Mouse (Mus musculus): ENCODE data around the gene Cttn. TPM values are rescaled to one million over a fixed set of nuclear protein-coding genes. Genes with fewer than 3 reads are reported as not detected.

The Cttn gene
- 100 to 1,000 TPM; 105 to 109 TPM for total RNA-seq (2021)
- long read RNA-seq, experiment 1, transcript Cttn-201 (17 exons, 2,913 nt): major isoform, 149 of 313 reads
- long read RNA-seq, experiment 1, transcript Cttn-202 (18 exons, 3,286 nt): minor isoform, 83 of 313 reads
- long read RNA-seq, experiment 1, partial matches to known transcripts: 59 of 313 reads
- long read RNA-seq, experiment 1, other reads (novel, unspliced or antisense): 22 of 313 reads
- long read RNA-seq, experiment 2, transcript Cttn-201 (17 exons, 2,913 nt): major isoform, 71 of 189 reads
- long read RNA-seq, experiment 2, transcript Cttn-202 (18 exons, 3,286 nt): minor isoform, 51 of 189 reads
- long read RNA-seq, experiment 2, partial matches to known transcripts: 12 of 189 reads
- long read RNA-seq, experiment 2, other reads (novel, unspliced or antisense): 55 of 189 reads

DNA sequence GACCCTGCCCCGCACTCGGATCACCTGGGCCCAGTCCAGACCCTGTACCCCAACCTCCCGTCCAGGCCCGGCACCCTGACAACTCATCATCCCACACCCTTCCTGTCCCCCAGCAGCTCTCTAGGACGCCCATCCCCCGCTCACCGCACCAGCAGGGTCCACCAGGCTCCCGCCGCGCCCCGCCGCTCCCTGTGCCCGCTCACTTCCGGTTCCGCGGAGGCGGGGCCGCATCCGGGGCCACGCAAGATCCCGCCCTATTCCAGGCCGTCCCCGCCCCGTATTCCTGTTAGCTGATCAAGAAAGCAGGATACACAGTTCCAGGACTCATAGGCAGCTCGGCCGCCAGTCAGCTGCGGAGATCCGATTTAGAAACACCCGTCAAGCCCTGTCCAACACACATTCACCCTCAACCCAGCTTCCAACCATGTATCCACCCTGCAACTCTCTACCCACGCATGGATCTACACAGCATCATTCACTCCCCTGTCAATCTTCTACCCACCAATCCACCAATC lies at the start of gene Cttn:
TSS of gene Cttn (minus strand) at position 465 of the 515 bp plus-strand sequence.
- DNase-seq: peak; percentile 96

DNA sequence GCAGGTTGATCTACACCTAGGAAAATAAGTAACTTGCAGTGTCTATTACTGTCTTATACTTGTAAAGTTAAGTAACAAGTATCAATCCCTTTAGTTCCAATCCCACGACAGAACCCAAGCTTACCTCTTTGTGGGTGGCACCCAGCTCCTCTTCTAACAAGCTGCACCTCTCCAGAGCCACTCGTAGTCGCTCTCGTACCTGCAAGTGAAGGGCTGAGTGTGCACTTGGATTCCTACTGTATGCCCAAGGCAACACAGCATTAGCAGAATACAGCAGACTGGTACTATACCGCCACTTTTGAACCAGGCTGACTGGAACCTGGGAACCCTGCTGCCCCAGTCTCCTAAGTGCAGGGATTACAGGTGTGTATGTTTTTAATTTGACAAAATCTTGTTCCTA lies 49.0 kb upstream of the Cttn start:
- no peak for DNase-seq

DNA sequence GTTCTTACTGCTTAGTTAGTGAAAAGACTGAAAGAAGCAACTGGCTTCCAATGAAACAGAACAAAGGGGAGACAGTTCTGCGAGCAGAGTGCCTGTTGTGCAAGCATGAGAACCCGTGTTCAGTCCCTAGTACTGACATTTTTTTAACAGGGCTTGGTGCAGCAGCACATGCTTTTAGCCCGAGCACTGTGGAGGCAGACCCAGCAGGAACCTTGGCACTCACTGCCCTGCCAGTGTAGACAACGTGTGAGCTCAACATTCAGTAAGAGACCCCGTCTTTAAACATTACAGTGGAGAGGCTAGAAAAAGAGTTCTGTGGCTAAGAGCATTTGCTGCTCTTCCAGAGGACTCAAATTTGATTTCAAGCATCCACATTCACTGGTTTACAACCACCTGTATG lies 45.9 kb upstream of the Cttn start:
- DNase-seq: no peak

DNA sequence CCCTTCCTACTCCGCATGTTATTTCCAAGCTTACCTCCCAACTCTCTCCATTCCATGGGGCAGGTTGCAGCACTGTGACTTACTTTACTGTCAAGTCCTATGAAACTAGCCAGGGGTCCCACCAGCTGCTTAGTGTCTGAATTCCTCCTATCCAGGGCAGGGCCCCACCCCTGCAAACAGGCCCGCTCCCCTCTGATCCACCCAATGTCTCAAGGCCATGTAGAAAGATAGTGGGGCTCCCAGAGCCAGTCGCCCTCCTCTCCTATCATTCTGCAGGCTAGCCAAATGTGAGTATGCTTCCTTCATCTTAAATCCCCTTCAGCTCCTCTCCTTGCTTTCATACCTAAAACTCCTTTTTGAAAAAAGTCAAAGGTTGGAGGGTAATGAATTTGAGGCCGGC lies 38.3 kb upstream of the Cttn start:
- no peak for DNase-seq

DNA sequence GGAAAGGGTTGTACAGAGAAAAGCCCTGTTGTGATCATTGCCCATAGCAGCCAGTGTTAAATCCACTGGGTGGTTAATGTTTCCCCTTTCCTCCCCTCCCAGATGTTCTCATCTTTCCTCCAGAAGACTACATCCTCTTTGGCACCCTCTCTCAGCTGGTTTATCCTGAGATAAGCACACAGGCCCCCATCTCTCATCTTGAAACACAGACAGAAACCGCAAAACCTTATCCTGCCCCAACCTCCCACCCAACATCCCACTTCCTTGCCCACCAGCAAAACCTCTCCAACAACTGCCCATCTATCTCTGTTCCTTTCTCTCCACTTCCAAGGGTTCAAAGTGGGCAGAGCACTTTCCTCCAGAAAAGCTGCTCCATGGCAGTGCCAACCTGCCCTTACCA lies 36.0 kb upstream of the Cttn start:
- no peak for DNase-seq

DNA sequence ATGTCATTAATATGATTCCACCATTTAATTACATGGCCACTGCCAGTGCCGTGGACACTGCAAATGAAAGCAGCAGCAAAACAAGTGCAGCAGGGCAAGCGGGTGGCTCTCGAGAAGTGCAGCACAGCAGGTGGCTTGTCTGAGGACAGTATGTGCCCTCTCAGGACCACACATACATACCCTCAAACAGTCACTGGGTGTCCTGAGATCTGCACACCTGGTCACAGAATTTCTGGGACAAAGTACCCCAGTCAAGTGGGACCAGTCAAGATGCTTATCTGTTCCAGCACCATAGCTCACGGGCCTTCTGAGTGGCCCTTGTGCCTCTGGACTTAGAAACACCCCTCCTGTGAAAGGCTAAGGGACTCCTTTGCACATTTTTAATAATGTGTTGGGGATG lies 33.1 kb upstream of the Cttn start:
- no peak for DNase-seq

DNA sequence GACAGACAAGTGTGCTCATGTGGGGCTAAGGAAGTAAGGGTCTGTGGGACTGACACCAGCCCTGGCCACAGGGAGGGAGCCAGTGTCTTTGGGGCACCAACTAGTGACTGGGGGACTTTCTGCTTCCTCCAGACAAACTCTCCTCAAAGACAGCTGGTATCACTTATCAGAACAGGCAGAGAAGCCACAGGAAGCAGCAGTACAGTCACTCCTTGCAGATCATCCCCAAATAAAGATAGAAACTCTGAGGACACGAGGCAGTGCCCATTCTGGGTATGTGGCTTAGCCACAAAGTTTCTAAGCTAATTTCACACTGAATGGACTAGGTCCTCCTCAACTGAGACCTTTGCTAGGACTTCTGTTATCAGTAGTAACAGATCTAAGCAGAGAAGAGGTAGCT lies 22.1 kb upstream of the Cttn start:
- no peak for DNase-seq

DNA sequence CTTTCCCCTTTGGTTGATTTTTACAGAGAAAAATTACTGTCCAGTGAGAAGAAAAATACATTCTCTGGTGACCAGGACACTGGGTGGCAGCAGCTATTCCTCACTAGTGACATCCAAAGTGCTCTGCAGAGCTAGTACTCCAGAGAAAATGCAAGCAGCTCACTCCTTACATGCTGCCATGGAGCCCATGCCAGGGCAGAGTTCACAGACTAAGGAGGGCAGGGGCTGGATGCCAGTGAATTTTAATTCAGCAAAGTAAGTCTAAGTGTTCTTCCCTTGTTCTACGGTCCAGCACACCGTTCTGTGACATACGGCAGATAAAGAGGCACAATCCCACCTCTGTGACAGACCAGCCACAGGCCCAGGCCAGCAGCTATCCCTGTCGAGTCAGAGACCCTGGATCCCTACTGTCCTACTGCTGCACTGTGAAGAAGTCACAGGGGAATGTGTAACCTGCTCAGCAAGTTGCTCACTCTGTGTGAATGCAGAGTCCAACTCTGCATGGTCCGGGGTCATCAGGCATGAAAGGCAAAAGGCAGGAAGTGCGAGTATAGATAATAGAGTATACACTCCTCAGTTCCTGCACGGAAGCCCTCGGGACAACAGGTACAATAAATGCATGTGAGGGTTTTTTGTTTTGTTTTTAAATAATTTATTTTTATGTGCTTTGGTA lies 19.5 kb upstream of the Cttn start:
- DNase-seq: peak; percentile 28

DNA sequence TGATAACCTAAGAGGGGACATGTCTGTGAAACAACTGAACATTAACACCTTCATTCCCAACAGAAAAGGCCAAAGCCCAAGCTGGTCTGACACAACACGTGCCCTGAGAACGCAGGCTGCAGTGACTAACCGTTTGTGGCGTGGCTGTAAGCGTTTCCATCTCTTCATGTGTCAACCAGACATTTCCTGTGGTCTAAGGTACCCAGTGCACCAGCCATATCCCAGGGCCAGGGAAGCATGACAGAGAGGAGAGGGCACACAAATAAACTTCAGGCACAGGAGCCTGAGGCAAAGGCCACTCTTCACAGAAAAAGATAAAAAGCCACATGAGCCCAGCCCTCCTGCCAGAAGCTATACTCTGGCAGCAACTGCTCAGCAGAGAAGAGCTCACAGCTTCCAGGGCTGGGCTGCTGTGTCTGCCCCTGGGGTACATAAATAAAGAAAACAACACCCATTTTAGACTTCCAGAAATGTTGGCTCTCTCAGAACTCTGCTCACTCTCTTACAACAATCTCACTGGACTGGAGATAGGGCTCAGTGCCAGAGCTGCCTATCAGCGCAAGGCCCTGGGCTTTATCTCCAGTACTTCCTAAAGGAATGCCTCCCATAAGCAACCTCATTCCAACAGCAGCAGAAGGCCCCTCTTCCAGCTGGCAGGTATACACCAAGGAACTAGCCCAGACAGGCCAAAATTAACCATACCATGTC lies 18.4 kb upstream of the Cttn start:
- peak; percentile 31 for DNase-seq

DNA sequence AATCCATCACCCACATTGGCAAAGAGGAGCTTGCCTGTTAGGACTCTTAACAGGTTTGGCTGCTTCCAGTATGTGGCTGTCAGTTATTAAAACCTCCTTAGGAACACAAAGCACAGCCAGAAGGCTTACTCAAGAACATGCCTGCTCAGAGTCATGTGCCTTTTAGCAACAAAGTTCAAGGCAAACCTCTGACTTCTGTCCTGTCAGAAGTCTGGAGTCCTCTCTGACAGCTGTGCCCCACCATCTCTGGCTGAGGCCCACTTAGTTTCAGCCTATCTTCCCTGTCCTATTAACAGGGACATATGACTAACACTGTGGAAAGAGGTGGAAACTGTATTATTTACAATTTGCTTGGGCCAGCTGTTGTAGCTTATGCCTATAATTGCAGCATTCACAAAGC lies 9.5 kb upstream of the Cttn start:
- no peak for DNase-seq

DNA sequence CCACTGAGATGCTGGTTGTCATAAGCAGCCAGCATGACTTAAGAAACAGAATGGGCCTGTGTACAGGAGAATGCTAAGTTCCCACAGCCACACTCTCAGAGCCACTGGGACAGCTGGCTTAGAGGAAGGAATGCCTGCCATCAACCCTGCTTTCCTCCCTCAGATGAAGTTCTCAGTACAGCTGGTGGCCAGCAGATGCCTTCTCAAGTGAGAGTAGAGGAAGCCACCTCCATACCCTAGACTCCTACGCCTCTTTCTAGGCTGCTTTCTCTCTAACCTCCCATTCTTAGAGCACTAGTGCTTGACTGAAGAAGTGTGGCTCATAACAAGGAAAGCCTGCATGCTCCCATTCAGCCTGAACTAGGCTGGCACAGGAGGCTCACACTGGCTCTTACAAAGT lies 8.8 kb upstream of the Cttn start:
- DNase-seq: no peak

DNA sequence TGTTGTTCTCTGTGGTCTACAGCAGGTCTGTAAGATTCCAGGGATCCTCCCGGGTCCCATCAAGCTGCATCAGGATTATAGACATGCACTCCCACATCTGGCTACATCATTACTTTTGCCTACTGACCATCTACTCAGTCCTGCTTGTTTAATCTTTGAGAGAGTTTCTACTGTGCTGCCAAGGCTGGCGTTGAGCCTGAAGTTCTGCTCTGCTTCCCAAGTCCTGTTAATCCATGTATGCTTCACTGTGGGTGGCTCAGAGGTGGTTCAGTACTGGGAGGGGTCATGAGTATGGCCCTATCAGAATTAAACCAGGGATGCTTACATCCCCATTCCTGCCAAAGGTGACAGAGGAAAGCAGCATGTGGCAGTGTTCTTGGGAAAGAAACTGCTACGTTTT lies 4.9 kb upstream of the Cttn start:
- no peak for DNase-seq

DNA sequence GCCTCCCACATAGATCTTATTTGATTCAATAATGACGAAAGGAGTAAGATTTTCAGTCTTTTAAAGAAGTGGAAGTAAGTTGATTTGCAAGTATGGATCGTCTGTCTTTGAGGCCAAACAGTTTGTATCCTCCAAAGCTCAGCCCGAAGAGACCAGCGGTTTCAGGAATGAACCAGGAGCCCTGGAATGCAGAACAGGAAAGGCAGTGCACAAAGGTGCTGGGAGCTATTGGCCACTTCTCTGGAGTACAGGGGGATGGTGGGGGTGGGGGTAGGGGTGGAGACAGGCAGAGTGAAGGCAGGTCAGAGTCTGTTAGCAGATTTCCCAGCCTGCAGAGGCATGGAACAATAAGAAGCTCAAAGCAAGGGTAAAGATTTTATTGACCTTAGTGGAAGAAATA lies 2.7 kb upstream of the Cttn start:
- no peak for DNase-seq

DNA sequence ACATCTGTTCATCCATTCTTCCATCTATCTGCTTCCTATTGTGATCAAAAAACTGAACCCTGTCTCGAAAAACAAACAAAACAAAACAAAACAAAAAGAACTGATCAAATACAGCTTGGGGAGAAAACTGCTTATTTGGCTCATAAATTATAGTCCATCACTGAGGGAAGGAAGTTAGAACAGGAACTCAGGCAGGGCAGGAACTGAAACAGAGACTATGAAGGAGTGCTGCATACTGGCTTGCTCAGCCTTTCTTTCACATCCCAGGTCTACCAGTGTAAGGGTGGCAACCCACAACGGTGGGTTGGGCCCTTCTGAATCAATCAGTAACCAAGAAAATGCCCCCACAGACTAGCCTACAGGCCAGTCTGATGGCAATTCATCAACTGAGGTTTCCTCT lies 294 bp upstream of the Cttn start:
- DNase-seq: no peak

DNA sequence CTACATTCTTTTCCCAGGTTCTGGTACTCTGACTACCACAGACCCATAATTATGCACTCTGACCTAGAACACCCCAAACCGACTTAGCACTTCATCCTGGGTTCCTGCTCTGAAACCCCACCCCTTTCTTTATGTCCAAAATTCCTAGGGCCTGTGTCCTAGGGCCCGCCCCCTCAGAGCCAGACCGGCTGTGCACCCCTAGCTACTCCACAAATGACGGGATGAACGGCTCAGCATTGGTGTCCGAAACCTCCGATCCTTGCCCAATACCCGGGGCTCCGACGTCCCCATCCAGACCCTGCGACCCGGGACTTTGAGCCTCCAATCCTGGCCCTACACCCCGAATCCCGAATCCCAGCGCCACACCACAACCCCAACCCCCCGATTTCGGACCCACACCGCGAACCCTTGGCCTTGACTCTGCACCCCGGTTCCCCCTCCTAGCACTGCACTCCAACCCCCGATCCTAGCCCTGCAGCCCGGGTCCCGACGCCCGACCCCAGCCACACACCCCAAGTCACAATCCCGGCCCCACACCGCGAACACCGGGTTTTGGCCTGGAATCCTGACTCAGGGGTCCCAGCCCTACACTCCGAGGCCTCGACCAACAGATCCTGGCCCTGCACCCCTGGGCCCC lies 783 bp downstream of the Cttn start:
- no peak for DNase-seq

DNA sequence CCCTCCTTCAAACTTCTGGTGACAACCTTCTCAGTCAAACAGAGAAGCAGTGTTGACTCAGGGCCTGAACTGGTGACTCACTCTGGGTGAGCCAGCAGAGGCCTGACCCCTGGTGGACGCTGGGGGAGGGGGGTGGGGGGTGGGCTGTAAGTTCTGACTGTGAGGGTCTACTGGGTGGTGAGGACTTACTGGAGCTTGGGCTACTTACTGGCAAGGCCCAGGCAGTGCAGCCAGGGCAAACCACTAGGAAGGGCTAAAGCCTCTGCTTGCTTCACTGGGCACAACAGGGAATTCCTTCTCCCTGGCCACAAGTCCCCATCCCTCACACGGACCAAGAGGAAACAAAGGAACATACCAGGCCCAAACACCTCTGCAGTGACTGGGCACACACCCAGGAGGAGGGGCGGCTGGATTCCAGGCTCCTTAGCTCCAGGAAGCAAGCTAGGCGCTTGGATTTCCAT lies 1.6 kb downstream of the Cttn start:
- DNase-seq: peak; percentile 65

DNA sequence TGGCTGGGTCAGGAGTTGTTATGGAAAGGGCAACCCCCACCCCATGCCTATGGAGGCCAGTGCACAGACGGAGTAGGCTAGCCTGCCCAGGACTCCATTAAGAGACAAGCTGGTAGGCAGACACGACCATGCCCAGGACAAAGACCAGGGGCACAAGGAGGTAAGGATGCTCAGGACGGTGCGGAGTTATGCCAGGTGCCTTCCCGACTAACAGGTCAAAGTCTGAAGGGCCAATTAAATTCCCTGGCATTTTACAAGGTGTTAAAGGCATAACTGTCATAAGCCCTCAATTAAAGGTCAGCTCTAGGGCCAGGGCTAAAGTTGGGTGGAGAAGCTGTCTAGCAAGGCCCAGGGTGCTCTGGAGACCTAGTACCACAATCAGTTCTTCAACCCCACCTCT lies 2.1 kb downstream of the Cttn start:
- no peak for DNase-seq

DNA sequence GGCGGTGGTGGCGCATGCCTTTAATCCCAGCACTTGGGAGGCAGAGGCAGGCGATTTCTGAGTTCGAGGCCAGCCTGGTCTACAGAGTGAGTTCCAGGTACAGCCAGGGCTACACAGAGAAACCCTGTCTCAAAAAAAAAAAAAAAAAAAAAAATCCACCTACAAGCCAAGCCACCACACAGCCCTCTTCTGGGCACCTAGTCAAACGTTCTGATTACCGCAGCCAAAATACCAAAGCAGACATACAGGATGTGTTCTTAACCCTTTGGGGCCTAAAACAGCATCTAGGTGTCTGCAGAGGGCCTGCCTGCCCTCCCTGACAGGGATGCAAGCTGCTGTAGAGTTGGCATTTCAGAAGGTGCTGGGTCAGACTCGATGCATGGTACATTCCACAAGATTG lies 8.2 kb downstream of the Cttn start:
- DNase-seq: no peak

DNA sequence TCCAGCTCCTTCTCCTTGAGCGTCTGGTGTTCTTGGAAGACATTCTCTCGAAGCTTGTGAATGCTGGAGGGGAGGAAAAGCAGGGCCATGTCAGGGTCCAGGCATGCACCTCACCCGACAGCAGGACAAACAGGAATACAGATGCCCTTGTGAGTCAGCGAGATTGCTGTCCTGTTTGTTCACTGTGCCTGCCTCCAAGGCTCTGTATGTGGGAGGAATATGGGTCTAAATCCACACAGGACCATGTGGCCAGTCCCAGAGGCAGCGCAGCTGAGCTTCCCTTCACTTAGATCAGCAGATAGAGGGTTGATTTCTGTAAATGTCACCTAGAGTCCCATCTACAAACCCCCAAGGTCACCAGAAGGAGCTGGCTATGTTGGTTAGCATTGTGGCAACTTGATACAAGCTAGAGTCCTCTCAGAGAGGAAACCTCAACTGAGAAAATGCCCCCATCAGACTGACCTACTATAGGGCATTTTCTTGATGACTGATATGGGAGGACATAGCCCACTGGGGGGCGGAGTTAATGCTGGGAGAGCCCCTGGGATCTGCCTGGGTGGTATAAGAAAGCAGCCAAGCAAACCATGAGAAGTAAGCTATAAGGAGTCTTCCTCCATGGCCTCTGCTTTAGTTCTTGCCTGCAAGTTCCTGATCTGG lies 9.4 kb downstream of the Cttn start:
- peak; percentile 27 for DNase-seq

DNA sequence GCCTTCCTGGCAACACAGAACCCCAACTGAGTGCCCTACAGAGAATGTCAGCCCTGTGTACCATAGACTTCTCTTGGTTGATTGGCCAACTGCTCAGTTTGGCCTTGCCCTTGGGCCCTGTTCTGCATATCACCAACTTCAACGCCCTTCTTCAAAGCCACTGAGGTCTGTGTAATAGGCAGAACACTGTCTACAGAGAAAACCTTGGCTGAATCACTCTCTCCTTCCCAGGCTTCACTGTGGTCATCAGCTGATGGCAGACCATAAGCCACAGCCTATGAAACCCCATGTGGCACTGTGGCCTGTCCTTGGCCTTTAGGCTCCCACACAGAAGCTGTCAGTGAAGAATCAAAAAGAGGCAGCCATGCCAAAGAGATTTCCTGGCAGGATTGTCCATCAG lies 11.9 kb downstream of the Cttn start:
- DNase-seq: peak; percentile 37

DNA sequence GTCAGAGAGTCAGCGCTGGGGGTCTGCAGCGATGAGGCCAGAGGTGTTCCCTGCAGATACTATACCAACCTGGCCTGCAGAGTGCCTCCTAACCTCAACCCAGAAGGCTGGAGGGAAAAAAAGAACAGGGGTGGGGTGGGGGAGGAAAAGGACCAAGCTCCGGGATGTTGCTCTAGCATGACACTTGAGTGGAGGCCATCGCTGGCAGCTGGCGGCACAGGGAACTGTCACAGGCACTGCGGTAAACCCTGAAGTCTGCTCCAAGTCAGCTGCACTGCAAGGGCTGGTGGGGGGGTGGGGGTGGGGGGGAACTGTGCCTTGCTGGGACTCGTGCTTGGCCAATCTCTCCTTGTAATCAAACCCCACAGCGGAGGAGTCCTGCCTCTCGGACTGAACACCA lies 20.1 kb downstream of the Cttn start:
- DNase-seq: no peak

All from adrenal gland, postnatal 10 days (tissue).